Mouse (Mus musculus) kidney, embryonic 14.5 days (tissue): Measurements from ENCODE around the gene Fam173a. TPM values are rescaled to one million over a fixed set of nuclear protein-coding genes. Genes with fewer than 3 reads are reported as not detected.

Source experiments
- ATAC-seq: fragments of 200-750 bp; cut with Nextera tagmentation; 2 replicates; pipeline ENCODE4 v1.8.0; 2017; ENCODE audit warnings: moderate number of reproducible peaks, mild to moderate bottlenecking, moderate TSS enrichment, moderate library complexity; ENCODE audit not compliant: low FRiP score, low TSS enrichment
- H3K27ac ChIP-seq: fragments of 300-500 bp; sonication (generic); 2 replicates; pipeline ENCODE4 v1.5.1; 2014; ENCODE audit warnings: low read depth, mild to moderate bottlenecking, low read length, moderate library complexity, mixed read lengths
- H3K27me3 ChIP-seq: fragments of 300-500 bp; sonication (generic); 2 replicates; pipeline ENCODE4 v1.6.1; 2014; ENCODE audit warnings: mild to moderate bottlenecking, low read length; ENCODE audit not compliant: control insufficient read depth, insufficient read depth
- H3K36me3 ChIP-seq: fragments of 300-500 bp; sonication (generic); 2 replicates; pipeline ENCODE4 v1.6.1; 2014; ENCODE audit warnings: low read length, mixed read lengths; ENCODE audit not compliant: control insufficient read depth, insufficient read depth
- H3K4me1 ChIP-seq: fragments of 300-500 bp; sonication (generic); 2 replicates; pipeline ENCODE4 v1.6.1; 2014; ENCODE audit warnings: low read length, mixed read lengths; ENCODE audit not compliant: control insufficient read depth, insufficient read depth
- H3K4me2 ChIP-seq: fragments of 300-500 bp; sonication (generic); replicated peaks from 2 replicates; pipeline ENCODE4 v1.6.1; 2014; ENCODE audit warnings: low read depth, mild to moderate bottlenecking, low read length
- H3K4me3 ChIP-seq: fragments of 300-500 bp; sonication (generic); 2 replicates; pipeline ENCODE4 v1.5.1; 2014; ENCODE audit warnings: mild to moderate bottlenecking, low read length
- H3K9ac ChIP-seq: fragments of 300-500 bp; sonication (generic); 2 replicates; pipeline ENCODE4 v1.6.1; 2014; ENCODE audit warnings: low read depth, mild to moderate bottlenecking, low read length, moderate library complexity
- H3K9me3 ChIP-seq: fragments of 300-500 bp; sonication (generic); 2 replicates; pipeline ENCODE4 v1.6.1; 2016; ENCODE audit warnings: low read length; ENCODE audit not compliant: control insufficient read depth
- WGBS: fragments of 180-500 bp; shearing (Covaris S2); extraction: QIAGEN DNeasy Blood & Tissue Kit; methylation state at CpG from one replicate; pipeline ENCODE4 v1.1.7; 2014; 5-methylcytosine and 5-hydroxymethylcytosine counted together
- polyA plus RNA-seq: library from polyadenylated mRNA; unstranded; fragments of >200 nt; fragmentation: Nextera tagmentation; extraction: Ambion mirVana; gene quantifications from 2 replicates; pipeline ENCODE4 v1.2.1, GENCODE M21; 2014

Gene Fam173a
- polyA plus RNA-seq, 1 experiment from 2014 or later = 90.2 TPM

DNA sequence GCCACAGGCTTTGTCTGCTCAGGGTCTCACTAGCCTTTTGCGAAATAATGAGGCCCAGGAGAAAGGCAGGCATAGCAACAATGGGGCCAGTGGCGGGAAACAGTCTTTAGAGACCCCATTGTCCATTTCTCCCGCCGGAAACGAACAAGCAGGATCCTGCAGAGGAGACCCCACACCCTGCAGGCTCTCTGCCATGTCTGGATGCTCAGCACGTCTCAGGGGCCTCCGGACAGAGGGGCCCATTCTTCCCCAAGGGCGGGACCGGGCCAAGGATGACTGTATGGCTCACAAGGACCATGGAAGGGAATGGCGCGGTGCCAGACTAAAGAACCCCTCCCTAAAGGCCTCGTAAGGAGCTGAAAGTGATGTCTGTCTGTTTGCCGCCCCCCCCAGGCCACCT lies 1.5 kb upstream of the Fam173a start:
- H3K4me3 ChIP-seq = no peak overlapping the region; the same call in 1 of the 2 replicates
- H3K27me3 ChIP-seq = no peaks in the 10 kb centered on the region
- H3K27ac ChIP-seq = peak overlapping the region; percentile 37; the same call in 1 of the 2 replicates

GRCm38 (mm10) chr17:25791843-25792527 lies 716 bp downstream of the Fam173a start:
- peak; percentile 28 for ATAC-seq
- WGBS = under 1% methylated on average over 45 of the region's 45 CpGs
- no peaks in the 10 kb centered on the region for H3K27me3 ChIP-seq
- peaks cover 23% of the 10 kb centered on the region for H3K36me3 ChIP-seq
- H3K4me2 ChIP-seq = peak overlapping the region; percentile 92
- H3K4me1 ChIP-seq = peaks cover 50% of the 10 kb centered on the region
- peak overlapping the region; percentile 82 for H3K9ac ChIP-seq
- peak overlapping the region; percentile 89 for H3K4me3 ChIP-seq
- H3K27ac ChIP-seq = peak overlapping the region; percentile 99
- H3K9me3 ChIP-seq = no peaks in the 10 kb centered on the region

More for the DNA sequence above, 1.5 kb upstream of the Fam173a start:
- Histone ChIP-seq H3K9me3 (no peaks in the 10 kb centered on the region), H3K4me2 (no peak overlapping the region), H3K36me3 (peaks cover 14% of the 10 kb centered on the region), H3K9ac (no peak overlapping the region), H3K4me1 (peaks cover 50% of the 10 kb centered on the region)
- no peak for ATAC-seq
- 81% methylated on average over 13 of the region's 13 CpGs for WGBS

DNA sequence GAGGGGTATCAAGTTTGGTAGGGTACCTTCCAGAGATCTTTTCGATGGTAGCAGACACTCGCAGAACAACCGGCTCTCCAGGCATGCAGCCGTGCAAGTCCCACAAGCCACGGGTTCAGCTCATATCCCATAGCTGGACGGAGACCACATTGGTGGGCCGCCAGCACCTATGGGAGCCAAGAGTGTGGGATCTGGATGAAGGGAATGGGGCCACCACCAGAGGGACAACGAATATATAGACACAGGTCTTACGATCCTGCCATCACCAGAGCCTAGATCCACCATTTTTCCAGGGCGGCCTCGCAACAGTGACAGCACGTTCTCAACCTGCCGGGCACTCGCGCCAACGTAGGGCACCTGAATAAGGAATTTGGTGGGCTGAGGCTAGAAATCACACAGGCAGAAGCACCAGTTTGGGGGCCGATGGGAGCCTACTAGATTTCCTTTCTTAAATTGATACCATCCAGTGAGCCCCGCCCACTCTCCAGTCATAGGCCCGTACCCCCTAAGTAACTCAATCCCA lies 1.3 kb downstream of the Fam173a start:
- Histone ChIP-seq H3K27me3 (no peaks in the 10 kb centered on the region), H3K9me3 (no peaks in the 10 kb centered on the region), H3K4me3 (peak overlapping the region; percentile 89), H3K9ac (peak overlapping the region; percentile 82), H3K4me2 (peak overlapping the region; percentile 92), H3K27ac (peak overlapping the region; percentile 99; the same call in 1 of the 2 replicates), H3K36me3 (peaks cover 23% of the 10 kb centered on the region), H3K4me1 (peaks cover 49% of the 10 kb centered on the region)
- ATAC-seq = peak; percentile 26; the same call in 1 of the 2 replicates
- WGBS = 30% methylated on average over 19 of the region's 19 CpGs

- Histone ChIP-seq H3K9me3 (no peaks in the 10 kb centered on the region), H3K36me3 (peaks cover 39% of the 10 kb centered on the region), H3K27me3 (no peaks in the 10 kb centered on the region), H3K4me1 (peaks cover 22% of the 10 kb centered on the region), H3K4me3 (no peak overlapping the region), H3K4me2 (no peak overlapping the region), H3K27ac (no peak overlapping the region), H3K9ac (no peak overlapping the region)
- ATAC-seq = no peak
- 92% methylated on average over 9 of the region's 9 CpGs for whole genome bisulfite sequencing
These were observed 5.8 kb downstream of the Fam173a start for GRCm38 (mm10) chr17:25786781-25787504.

GRCm38 (mm10) chr17:25786280-25786679 lies 6.4 kb downstream of the Fam173a start, which contains the start of gene Ccdc78:
Ccdc78 (plus strand) TSS chr17:25786580.
- Histone ChIP-seq H3K27me3 (no peaks in the 10 kb centered on the region), H3K9ac (peak within 1 kb of the TSS; percentile 65; the same call in 1 of the 2 replicates), H3K36me3 (peaks cover 45% of the 10 kb centered on the region), H3K4me2 (peak within 1 kb of the TSS; percentile 57), H3K27ac (peak within 1 kb of the TSS; percentile 65; the same call in 1 of the 2 replicates), H3K4me1 (peaks cover 19% of the 10 kb centered on the region), H3K4me3 (peak within 1 kb of the TSS; percentile 58), H3K9me3 (no peaks in the 10 kb centered on the region)
- 90% methylated on average over 3 of the region's 3 CpGs for WGBS
- no peak for ATAC-seq

DNA sequence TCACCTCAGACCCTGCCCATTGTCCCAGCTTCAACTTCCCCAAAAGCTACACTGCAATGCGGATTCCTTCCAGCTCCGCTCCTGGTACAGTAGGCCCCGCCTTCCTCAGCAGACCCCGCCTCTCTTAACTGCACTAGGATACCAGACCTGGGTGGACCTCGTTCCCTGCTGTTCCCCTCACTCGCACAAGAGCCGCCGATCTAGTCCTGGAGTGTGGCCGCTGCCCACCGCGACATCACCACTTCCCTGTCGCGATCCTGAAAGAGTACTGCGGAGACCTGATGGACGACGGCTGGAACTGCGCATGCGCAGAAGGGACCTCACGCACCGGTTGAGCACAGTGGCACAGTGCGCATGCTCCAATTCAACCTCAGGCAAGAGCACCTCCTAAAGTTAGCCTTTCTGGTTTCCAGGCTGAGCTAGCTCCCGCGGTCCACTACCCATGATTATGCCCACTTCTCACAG lies 7.4 kb downstream of the Fam173a start, which contains the start of gene Haghl:
TSS of gene Haghl (minus strand) at position 393 of the 465 bp plus-strand sequence.
- peak within 1 kb of the TSS; percentile 65; the same call in 1 of the 2 replicates for H3K27ac ChIP-seq
- peaks cover 12% of the 10 kb centered on the region for H3K4me1 ChIP-seq
- peak within 1 kb of the TSS; percentile 65 for H3K9ac ChIP-seq
- peak within 1 kb of the TSS; percentile 57 for H3K4me2 ChIP-seq
- whole genome bisulfite sequencing = under 1% methylated on average over 23 of the region's 23 CpGs
- H3K9me3 ChIP-seq = no peaks in the 10 kb centered on the region
- H3K4me3 ChIP-seq = peak within 1 kb of the TSS; percentile 58
- ATAC-seq = peak; percentile 89
- no peaks in the 10 kb centered on the region for H3K27me3 ChIP-seq
- H3K36me3 ChIP-seq = peaks cover 52% of the 10 kb centered on the region

DNA sequence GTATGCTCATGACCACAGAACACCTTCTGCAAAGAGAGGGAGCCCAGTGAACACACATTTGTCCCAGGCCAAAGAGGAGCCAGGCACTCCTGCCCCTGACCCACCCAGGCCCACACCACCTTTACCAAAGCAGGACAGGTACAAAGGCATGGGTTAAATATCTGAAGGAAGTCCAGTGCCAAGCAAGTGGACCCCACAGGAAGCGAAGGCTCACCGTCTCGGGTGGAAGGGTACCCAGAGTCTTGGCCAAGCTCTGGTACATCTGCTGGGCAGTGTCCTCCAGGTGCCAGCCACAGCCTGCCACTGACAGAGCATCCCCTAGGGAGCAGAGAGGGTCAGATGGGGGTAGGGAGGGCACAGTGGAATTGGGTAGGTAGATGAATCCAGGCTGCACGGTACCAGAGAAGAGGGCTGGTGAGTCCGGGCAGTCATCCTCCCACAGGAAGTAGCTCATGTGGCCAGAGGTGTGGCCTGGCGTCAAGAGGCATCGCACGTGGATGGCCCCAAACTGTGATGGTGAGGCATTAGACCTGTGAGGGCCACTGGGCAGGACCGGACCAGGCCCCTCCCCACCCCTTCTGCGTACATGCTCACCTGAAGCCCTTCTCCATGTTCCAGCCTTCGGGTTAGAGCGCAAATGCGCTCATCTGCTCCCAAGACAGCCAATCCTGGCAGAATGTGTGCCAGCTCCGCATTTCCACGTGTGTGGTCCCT lies 8.7 kb downstream of the Fam173a start:
- H3K36me3 ChIP-seq = peaks cover 47% of the 10 kb centered on the region

DNA sequence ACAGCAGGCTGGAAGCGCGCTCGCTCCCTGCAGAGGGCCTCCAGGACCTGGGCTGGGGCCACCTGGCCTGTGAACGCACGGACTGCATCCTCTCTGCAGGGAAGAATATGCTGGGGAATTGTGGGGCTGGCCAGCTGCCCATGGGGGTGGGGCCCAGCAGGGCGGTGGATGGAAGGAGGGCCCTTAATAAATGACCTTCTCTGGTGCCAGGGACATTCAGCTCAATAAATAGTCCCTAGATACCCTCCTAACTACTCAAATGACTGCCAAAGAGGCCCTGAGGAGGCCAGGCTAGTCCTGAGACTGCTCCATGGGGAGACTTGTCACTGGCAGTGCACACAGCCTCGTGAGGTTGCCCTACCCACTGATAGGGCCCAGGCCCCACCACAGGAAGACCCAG lies 9.6 kb downstream of the Fam173a start:
- H3K36me3 ChIP-seq = peaks cover 52% of the 10 kb centered on the region
- H3K4me1 ChIP-seq = peaks cover 12% of the 10 kb centered on the region
- no peak overlapping the region for H3K4me2 ChIP-seq
- H3K9ac ChIP-seq = no peak overlapping the region
- 93% methylated on average over 7 of the region's 7 CpGs for WGBS
- no peak for ATAC-seq
- H3K27me3 ChIP-seq = no peaks in the 10 kb centered on the region
- H3K4me3 ChIP-seq = no peak overlapping the region
- H3K27ac ChIP-seq = no peak overlapping the region
- no peaks in the 10 kb centered on the region for H3K9me3 ChIP-seq

More for the DNA sequence above, 8.7 kb downstream of the Fam173a start:
- Histone ChIP-seq H3K27me3 (no peaks in the 10 kb centered on the region), H3K27ac (no peak overlapping the region), H3K4me2 (peak overlapping the region; percentile 57), H3K4me1 (peaks cover 12% of the 10 kb centered on the region), H3K9ac (peak overlapping the region; percentile 65; the same call in 1 of the 2 replicates), H3K9me3 (no peaks in the 10 kb centered on the region), H3K4me3 (peak overlapping the region; percentile 58)
- ATAC-seq = 0 out of 2 replicates have a peak, but pooled peaks have one; percentile 10
- 75% methylated on average over 15 of the region's 15 CpGs for WGBS
